Mouse (Mus musculus) heart, adult 2 months (tissue): ENCODE data around the gene C1qtnf7.

Experiments
- CTCF ChIP-seq: fragments of 200-600 bp; IDR thresholded peaks from 2 replicates; pipeline ENCODE4 v1.8.1; 2022; ENCODE audit warnings: antibody characterized with exemption, mild to moderate bottlenecking, moderate library complexity
- POLR2A ChIP-seq: fragments of 200-500 bp; IDR thresholded peaks from 2 replicates; pipeline ENCODE4 v1.6.1; 2011; ENCODE audit warnings: mild to moderate bottlenecking, low read depth, low read length, control low read depth; ENCODE audit not compliant: insufficient read depth

DNA sequence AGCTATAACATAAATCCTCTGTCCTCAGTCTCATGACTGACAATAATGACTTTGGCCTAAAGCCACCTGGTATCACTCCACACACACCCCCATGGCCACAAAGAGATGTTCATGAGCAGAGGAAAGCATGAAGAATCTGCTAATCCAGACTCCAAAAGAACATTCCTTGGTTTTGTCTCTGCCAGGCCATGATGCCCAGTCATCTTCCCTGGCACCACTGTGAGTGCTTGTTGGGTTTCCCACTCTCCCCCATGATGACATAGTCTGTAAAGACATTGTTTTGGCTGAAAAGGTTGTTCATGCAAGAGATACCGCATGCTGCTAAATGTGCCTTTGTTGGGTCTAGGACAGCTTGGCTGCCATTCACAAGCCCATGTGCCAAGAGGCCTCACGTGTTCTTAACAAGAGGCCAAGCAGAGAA lies 75.0 kb downstream of the C1qtnf7 start:
- no peak for TF ChIP-seq POLR2A
- no peak for TF ChIP-seq CTCF
